Mouse (Mus musculus): ENCODE results near the gene Trim41.
"Not testable (repeated sequence)": the region's sequence is repeated elsewhere in the genome, so short reads cannot be mapped to it uniquely, and the experiment has no call there.

Gene Trim41

GRCm38 (mm10) chr11:48837310-48838180 lies 20.4 kb upstream of the Trim41 start:
- DNase-seq (ENCODE audit: low spot score in 2 of 2): peak; percentile 42 to 60

GRCm38 (mm10) chr11:48836990-48837309 lies 19.8 kb upstream of the Trim41 start:
- DNase-seq (ENCODE audit: low spot score in 2 of 2): no peak

- no peak for DNase-seq (ENCODE audit: low spot score in 2 of 2)
Measured at GRCm38 (mm10) chr11:48835923-48836322, 18.8 kb upstream of the Trim41 start.

- DNase-seq (ENCODE audit: low spot score in 2 of 2): peak; percentile 83 to 88
Measured at GRCm38 (mm10) chr11:48833731-48834639, 16.8 kb upstream of the Trim41 start.

GRCm38 (mm10) chr11:48833078-48833730 lies 16.1 kb upstream of the Trim41 start:
- no peak for DNase-seq (ENCODE audit: low spot score in 2 of 2)

GRCm38 (mm10) chr11:48831273-48831672 lies 14.1 kb upstream of the Trim41 start:
- no peak for DNase-seq (ENCODE audit: low spot score in 2 of 2)

- no peak for DNase-seq (ENCODE audit: low spot score in 2 of 2)
Measured at GRCm38 (mm10) chr11:48830279-48830678, 13.1 kb upstream of the Trim41 start.

- no peak for DNase-seq (ENCODE audit: low spot score in 2 of 2)
Measured at GRCm38 (mm10) chr11:48827926-48828325, 10.8 kb upstream of the Trim41 start.

- no peak for DNase-seq (ENCODE audit: low spot score in 2 of 2)
Measured at GRCm38 (mm10) chr11:48826752-48827096, 9.6 kb upstream of the Trim41 start.

- not testable (repeated sequence) for DNase-seq (ENCODE audit: low spot score in 2 of 2)
Measured at GRCm38 (mm10) chr11:48825979-48826751, 9.0 kb upstream of the Trim41 start, which contains the start of the genes Trim7 and Gm12184. Gene Trim7, plus strand, starts transcription at chr11:48826140. Gene Gm12184, minus strand, starts transcription at chr11:48826655.

- DNase-seq (ENCODE audit: low spot score in 2 of 2): no peak
Measured at GRCm38 (mm10) chr11:48824311-48824830, 7.2 kb upstream of the Trim41 start.

- peak; percentile 53 to 59 for DNase-seq (ENCODE audit: low spot score in 2 of 2)
Measured at GRCm38 (mm10) chr11:48823536-48823972, 6.4 kb upstream of the Trim41 start.

- DNase-seq (ENCODE audit: low spot score in 2 of 2): no peak
Measured at GRCm38 (mm10) chr11:48822768-48823512, 5.8 kb upstream of the Trim41 start.

- not testable (repeated sequence) for DNase-seq (ENCODE audit: low spot score in 2 of 2)
Measured at GRCm38 (mm10) chr11:48821299-48821698, 4.1 kb upstream of the Trim41 start.

GRCm38 (mm10) chr11:48820308-48820674 lies 3.1 kb upstream of the Trim41 start:
- no peak for DNase-seq (ENCODE audit: low spot score in 2 of 2)

GRCm38 (mm10) chr11:48819614-48820307 lies 2.6 kb upstream of the Trim41 start:
- DNase-seq (ENCODE audit: low spot score in 2 of 2): no peak

GRCm38 (mm10) chr11:48818346-48818745 lies 1.2 kb upstream of the Trim41 start:
- peak; percentile 62 to 80 for DNase-seq (ENCODE audit: low spot score in 2 of 2)

- no peak for DNase-seq (ENCODE audit: low spot score in 2 of 2)
Measured at GRCm38 (mm10) chr11:48817794-48818193, 641 bp upstream of the Trim41 start.

GRCm38 (mm10) chr11:48816281-48816781 lies 822 bp downstream of the Trim41 start:
- peak in 1 of 2 experiments; percentile 20 for DNase-seq (ENCODE audit: low spot score in 2 of 2)
